Mouse (Mus musculus): ENCODE data around the gene Nr1d1.

Gene Nr1d1

DNA sequence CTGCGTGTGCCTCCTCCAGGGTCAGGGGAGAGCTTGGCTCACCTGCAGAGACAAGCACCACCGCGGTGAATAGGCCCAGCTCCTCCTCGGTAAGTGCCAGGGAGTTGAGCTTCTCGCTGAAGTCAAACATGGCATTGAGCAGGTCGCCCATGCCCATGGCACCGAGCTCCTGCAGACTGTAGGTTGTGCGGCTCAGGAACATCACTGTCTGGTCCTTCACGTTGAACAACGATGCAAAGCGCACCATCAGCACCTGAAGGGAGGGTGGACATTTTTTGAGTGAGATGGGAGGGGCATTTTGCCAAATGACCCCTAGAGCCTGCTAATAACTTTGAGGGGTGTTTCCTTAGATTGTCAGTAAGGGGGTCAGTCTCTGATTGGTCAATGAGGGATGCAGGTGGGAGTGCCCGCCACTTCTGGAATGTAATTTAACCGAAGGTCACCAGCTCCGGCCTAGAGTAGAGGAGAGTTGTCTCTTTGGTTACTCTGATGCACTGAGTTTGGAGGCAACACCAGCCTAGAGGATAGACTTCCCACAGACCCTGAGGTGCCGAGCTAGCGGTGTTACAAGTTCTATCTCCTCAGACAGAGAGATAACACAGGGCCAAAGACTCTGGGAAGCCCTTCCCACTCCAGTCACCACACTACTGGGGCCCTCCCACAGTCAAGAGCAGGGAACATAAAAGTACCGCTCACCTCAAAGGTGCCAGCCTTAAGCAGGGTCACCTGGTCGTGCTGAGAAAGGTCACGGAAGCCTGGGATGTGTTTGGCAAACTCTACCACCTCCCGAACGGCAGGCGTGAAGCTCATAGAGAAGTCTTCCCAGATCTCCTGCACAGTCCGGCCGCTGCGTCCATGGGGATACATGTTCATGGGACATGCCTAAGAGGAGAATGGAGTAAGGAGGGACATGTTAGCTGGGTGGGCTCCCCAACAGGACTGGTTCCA is 5.9 kb downstream of the Nr1d1 start:
- no peak for DNase-seq

DNA sequence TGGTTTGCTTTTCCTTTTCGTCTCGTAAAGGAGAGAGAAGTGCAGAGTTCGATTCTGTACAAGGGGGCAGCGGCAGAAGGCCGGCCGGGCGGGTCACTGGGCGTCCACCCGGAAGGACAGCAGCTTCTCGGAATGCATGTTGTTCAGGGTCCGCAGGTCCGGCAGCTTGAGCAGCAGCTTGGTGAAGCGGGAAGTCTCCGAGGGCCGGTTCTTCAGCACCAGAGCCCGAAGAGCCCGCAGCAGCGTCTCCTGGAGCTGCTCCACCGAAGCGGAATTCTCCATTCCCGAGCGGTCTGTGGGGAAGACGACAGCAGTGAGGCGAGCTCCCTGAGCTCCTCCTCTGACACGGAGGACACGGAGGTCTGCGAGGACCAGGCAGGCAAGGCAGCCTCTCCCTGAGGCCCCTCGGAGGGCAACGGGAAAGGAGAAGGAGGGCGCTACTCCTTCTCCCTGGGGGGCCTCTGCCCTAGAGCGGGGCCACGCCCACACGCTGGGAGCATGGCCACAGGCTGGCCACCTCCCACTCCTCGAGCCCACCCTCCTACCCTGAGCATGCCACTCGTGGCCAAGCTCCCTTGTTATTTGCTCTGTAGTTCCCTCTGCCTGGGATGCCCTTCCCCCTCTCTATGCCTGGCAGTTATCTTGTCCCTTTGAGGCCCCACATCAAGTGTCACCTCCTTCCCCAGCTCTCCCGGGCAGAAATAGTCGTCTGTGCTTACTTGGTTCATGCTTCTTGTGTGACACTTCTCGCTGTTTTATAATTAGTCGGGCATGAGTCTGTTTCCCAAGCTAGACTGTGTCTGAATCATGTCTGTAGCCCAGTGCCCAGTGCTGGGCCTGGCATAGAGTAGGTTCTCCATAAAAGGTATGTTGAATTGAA is 6.8 kb downstream of the Nr1d1 start:
- no peak for DNase-seq

DNA sequence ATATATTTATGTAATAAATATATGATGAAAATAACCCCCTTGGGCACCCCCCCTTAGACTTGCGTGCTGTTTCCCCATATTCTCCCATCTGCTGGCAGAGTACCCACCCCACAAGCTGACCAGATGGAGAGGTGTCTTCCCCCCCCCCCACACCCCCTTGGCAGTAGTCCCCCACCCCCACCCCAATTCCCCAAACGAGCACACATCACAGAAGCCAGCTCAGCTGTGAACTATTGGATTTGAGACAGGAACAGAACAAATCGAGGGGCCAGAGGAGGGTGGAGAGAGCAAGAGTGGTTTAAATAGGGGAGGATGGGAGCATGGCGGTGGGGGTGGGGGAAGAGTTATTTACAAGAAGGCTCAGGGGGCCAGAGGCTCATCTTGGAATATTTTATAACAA is 7.4 kb downstream of the Nr1d1 start:
- DNase-seq, result no peak

GRCm38 (mm10) chr11:98767276-98767675 is 7.9 kb downstream of the Nr1d1 start:
- no peak for DNase-seq

DNA sequence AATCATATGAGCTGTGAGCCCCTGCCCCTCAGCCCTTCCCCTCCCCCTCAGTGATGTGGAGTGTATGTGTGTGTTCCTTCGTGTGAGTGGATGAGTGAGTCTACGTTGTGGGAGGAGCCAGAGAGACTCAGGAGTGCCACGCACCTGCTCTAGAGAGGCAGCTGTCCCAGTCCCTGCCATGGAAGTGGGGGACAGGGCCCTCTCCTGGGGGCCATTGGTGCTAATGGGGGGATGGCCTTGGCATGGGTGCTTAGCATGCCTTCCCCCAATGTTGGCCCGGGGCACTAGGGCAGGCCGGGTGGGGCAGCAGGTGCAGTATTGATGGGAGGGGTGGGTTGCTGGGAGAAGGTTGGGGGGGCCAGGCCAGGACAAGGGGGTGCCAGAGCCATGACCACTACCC is 8.3 kb downstream of the Nr1d1 start:
- DNase-seq, result no peak

- DNase-seq, result no peak
Measured at GRCm38 (mm10) chr11:98766346-98766745, 8.8 kb downstream of the Nr1d1 start.

DNA sequence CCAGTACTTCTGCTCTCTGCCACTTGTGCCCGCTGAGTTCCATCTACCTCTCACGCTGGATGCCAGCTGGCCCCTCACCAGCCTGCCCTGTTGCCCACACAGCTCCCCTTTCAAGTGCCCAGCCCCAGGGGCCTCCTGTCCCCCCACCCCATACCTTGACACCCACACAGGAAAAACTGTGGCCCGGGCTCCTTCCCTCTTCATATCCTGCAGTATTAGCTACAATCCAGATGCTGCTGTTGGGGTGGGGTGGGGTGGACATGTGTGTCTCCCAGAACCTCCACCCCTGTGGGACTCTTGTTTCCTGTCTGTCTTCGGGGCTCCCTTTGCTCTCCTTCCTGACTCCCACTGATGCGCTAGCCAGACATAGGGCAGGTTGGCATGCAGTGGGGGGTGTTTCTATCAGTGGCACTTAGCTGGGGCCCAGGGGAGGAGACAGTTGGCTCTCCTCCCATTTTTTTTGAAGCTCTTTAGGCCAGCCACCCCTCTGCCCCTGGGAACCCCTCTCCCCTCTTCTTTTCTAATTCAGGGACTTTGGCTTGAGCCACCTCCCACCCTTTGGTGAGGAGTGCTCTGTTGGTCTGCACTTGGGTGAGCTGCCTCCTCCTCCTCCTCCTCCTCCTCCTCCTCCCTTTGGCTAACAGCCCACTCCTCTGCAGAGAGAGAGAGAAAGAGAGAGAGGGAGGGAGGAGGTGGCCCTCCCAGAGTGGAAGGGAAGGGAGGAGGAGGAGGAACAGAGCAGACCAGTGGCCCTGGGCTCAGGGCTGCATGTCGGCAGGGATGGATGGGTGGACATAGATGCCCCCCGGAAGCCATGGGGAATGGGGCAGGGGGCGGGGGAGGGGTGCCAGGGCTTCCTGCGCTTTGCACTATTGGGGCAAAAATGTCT is 9.5 kb downstream of the Nr1d1 start:
- DNase-seq, result no peak

- no peak for DNase-seq
Measured at GRCm38 (mm10) chr11:98764746-98765145, 10.4 kb downstream of the Nr1d1 start.

- DNase-seq, result no peak
Measured at GRCm38 (mm10) chr11:98764091-98764490, 11.0 kb downstream of the Nr1d1 start.

GRCm38 (mm10) chr11:98763502-98763861 is 11.7 kb downstream of the Nr1d1 start:
- no peak for DNase-seq

GRCm38 (mm10) chr11:98762756-98763501 is 12.2 kb downstream of the Nr1d1 start:
- DNase-seq, result peak; percentile 86 to 91

GRCm38 (mm10) chr11:98761939-98762338 is 13.2 kb downstream of the Nr1d1 start:
- DNase-seq, result no peak

DNA sequence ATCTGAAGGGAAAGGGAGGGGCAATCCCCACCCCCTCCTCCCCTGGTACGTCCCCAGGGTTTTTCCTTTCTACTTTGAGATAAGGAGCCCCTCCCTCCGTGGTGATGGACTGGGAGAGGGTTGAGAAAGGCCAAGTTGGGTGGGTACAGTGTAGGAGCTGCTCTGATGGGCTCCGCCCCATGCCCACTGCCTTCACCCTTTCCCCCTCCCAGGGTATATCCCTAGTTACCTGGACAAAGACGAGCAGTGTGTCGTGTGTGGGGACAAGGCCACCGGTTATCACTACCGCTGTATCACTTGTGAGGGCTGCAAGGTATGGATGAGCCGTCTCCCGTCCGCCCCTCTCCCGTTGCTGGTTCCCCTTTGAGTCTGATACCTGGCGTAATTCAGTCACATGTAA is 18.4 kb downstream of the Nr1d1 start:
- DNase-seq, result no peak

DNA sequence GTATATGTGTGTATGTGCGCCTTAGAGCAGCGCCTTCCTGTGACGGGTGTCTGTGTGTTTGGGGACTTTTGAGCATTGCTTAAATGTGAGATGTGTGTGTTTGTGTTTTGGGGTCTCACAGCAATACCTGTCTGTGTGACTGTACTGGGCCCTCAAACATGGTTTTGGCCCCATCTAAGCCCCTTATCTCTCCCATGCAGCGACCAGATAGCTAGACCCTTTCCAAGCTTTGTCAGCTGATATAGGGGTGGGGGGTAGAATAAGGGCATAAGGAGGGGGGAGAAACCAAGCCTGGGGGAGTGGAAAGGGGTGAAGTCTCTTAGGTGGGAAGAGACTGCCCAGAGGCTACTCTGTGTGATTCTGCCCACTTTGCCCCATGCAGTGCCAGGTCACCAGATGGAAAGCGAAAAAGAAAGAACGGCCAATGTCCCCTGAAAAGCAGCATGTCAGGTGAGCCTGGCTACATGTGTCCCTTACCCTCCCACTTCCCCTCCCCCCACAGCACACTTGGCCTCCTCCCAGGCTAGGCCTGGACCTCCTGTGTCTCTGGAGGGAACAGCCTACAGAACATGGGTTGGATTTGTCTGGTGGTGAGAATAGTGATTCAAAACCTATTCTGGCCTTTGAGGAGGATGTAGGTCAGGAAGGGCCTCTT is 19.3 kb downstream of the Nr1d1 start:
- DNase-seq, result no peak

- peak; percentile 71 to 81 for DNase-seq
Measured at GRCm38 (mm10) chr11:98754621-98755181, 20.4 kb downstream of the Nr1d1 start.

- peak in 1 of 2 experiments; percentile 37 for DNase-seq
Measured at GRCm38 (mm10) chr11:98754151-98754620, 20.9 kb downstream of the Nr1d1 start.

DNA sequence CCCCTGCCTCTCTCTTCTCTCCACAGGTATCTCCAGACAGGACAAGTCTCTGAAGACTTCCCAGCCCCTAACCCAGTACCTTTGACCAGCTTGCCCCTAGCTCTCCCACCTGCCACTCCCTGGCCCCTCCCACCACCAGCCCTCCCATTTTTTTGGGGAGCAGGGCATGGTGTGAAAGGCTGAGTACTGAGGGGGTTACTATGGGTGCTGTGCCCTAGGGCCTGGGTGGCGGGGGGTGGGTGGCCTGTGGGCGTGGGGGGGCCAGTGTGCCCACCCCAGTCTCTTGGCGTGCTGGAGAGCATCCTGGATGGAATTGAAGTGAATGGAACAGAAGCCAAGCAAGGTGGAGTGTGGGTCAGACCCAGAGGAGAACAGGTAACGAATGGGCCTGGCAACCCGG is 21.9 kb downstream of the Nr1d1 start:
- no peak for DNase-seq

DNA sequence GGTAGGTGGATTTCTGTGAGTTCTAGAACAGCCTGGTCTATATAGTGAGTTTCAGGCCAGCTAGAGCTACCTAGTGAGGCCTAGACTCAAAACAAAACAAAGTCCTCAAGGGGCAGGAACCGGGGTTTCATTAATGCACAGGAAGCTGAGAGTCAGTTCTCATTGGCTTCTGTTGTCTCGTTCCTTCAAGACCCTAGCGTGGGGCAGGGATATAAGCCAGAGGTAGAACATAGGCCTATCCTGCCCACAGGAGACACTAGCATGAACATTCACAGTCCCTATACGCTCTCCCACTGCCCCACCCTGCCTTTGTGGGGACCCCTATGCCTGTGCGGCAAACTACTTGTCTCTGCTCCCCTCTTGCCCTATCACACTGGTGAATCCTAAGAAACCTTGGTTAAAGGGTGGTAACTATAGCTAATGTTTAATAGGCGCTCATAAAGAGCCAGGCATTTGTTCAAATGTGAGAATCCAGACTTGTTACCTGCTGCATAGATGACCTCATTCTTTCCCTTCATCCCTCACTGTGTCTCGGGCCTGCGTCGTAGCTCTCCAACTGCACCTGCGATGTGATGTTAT is 22.5 kb downstream of the Nr1d1 start:
- no peak for DNase-seq

- DNase-seq, result peak; percentile 50 to 61
Measured at GRCm38 (mm10) chr11:98751221-98751782, 23.8 kb downstream of the Nr1d1 start.
